Mouse (Mus musculus) brain, embryonic 14.5 days (tissue): ENCODE measurements around the gene Kcns1. TPM values are rescaled to one million over a fixed set of nuclear protein-coding genes. Genes with fewer than 3 reads are reported as not detected.
A peak's percentile ranks its signal among the peaks of the same experiment; 100 is the strongest.
"Not testable (repeated sequence)": the region's sequence is repeated elsewhere in the genome, so short reads cannot be mapped to it uniquely, and the experiment has no call there.

Experiments
- DNase-seq: peaks from one replicate; pipeline ENCODE4 v3.0.0-alpha.2; 2011; ENCODE audit warnings: low read depth
- CTCF ChIP-seq: fragments of 200-500 bp; IDR thresholded peaks from 2 replicates; pipeline ENCODE4 v1.5.1; 2012; ENCODE audit warnings: inconsistent platforms, mild to moderate bottlenecking, moderate library complexity, borderline replicate concordance; ENCODE audit not compliant: insufficient read depth, insufficient read length; ENCODE audit errors: extremely low read depth
- POLR2A ChIP-seq: fragments of 200-500 bp; IDR thresholded peaks from 2 replicates; pipeline ENCODE4 v1.6.1; 2012; ENCODE audit warnings: mild to moderate bottlenecking, inconsistent platforms, borderline replicate concordance; ENCODE audit not compliant: poor library complexity, insufficient read depth, insufficient read length, severe bottlenecking; ENCODE audit errors: extremely low read depth
- polyA plus RNA-seq: library from polyadenylated mRNA; depleted of rRNA; stranded (reverse); fragments of >200 nt; gene quantifications from 2 replicates; pipeline ENCODE4 v1.2.3, GENCODE M21; 2012; rRNA removed

Kcns1 gene
- polyA plus RNA-seq: 0.83 and 1.5 TPM in 2 replicates

DNA sequence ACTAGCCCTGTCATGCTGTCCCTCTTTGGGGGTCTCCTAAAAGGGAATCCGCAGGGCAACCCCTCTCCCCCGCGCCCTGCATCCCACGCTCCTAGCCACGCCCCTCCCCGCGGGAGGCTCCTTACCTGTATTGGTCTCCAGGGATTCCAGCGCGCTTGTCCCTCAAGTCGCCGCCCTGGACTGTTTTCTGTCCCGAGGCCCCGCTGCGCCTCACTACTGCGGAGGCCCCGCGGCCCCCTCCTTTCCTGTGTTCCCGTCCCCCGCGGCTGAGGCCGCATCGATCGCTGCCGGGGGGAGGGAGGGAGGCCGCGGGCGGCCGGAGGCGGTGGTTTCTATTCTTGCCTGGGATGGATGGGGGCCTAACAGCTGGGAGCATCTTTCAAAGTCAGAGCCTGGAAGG lies at the start of gene Kcns1:
Kcns1 (minus strand) TSS at position 212 of the 400 bp plus-strand sequence.
- TF ChIP-seq POLR2A (no peak), CTCF (no peak)
- peak; percentile 8 for DNase-seq

DNA sequence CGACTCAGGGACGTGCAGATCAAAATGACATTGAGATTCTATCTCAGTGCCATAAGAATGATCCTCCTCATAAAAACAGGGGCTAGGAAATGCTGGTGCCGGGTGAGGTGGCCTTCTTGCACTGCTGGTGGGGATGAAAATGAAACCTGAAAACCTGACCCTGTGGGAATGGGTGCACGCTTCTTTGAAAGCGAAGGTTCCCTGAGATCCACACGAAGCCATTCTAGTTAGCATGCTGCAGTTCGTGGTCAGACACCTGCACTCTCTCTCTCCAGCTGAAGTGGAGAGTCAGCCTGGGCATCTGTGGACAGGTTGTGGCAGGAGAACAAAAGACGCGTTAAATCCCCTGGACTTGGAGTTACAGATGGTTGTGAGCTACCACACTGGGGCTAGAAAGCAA lies 48.4 kb upstream of the Kcns1 start:
- TF ChIP-seq POLR2A: no peak
- TF ChIP-seq CTCF: no peak
- no peak for DNase-seq

GRCm38 (mm10) chr2:164212711-164213110 lies 41.8 kb upstream of the Kcns1 start:
- TF ChIP-seq CTCF (no peak), POLR2A (no peak)
- DNase-seq: no peak

DNA sequence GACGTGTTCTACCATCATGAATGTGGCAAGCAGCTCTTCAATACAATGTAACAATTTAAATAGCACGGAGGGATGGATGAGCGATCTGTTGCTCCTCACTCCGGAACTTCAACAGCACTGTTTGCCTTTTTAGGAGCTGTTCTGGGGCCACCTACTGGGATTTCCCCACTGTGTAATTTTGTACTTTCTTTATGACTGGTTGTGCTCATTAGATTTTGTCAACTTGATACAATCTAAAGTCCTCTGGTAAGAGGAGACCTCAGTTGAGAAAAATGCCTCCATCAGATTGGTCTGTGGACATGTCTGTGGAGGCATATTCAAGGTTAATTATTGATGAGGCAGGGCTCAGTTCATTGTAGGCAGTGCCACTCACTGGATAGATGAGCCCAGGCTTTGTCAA lies 40.0 kb upstream of the Kcns1 start:
- DNase-seq: no peak
- TF ChIP-seq POLR2A: no peak
- TF ChIP-seq CTCF: no peak

DNA sequence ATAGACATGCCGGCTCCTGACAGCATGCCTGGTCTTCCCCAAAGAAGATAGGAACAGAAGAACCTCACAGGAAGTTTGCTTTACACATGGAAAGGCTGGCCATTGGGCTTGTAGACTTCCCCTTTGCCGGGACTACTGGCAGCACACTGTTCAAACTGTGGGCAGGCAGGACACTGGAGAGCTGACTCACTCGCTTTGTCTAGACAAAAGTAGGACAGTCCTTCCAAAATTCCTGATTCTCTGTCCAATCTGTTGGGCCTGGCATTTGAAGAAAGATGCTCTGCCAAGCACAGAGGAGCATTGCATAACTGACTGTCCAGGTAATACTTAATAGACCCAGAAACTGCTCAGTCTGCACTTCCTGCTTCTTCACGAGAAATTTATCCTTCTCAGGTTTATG lies 35.8 kb upstream of the Kcns1 start:
- TF ChIP-seq POLR2A (no peak), CTCF (no peak)
- no peak for DNase-seq

DNA sequence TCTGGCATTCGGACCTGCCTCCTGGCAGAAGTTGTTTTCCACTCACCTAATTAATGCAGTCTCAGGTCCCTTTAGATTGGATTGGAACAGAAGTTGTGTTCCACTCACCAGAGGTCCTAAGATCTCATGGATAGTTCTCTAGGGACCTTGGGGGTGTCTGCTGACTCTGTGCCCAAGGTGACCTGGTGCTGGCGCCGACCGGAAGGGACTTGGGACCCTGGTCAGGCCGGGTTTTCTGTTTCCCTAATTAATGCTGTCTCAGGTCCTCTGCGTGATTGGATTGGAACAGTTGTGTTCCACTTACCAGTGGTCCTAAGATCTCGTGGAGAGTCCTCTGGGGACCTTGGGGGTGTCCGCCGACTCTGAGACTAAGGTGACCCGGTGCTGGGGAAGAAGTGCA lies 35.1 kb upstream of the Kcns1 start:
- not testable (repeated sequence) for DNase-seq

DNA sequence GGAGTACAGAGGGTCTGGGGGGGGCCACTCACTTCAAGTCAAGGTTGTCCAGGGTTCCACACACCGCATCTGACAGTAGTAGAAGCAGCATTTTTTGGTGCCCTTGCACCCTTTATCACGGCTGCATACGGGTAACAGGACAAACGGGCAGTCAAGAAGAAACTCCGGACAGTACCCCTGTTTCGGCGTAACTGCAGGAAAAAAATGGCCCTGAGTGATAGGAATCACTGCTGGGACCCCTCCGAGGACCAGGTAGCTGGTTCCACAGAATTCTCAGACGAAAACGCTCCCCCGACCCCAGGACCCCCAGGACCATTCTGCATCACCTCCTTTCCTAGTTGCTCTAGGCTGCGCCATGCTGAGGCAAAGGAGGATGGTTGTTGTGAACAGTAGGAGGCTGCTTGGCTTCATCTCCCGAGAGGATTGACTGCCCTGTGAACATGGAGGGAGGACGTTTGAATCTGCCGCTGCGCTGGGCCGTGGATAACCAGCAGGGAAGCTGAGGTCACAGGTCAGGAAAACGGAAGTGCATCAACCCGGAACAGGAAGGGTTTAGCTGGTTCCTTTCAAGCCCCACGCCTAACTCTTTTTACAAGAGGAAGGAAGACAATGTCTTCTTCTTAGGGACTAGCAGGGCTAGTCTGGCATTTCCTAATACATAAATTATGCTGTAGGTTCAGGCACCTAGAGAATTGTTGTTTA lies 28.9 kb upstream of the Kcns1 start, which contains the start of gene Wfdc15a:
Wfdc15a (minus strand) TSS at position 505 of the 702 bp plus-strand sequence.
- TF ChIP-seq POLR2A (no peak), CTCF (no peak)

DNA sequence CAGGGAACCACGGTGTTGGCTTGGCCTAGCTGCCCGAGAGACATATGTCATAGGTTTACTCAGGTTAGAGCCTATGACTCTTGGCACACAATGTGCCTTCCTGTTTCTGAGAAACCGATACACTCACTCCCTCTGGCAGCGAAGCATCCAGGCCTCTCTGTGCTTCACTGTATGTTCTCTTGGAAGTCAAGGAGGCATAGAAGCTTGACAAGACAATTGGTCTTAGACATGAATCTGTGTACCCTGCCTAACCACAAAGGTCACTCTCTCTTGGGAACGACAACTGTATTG lies 25.7 kb upstream of the Kcns1 start:
- no peak for TF ChIP-seq CTCF
- DNase-seq: no peak

More for the DNA sequence above, 28.9 kb upstream of the Kcns1 start, which contains the start of gene Wfdc15a:
- DNase-seq: no peak

- DNase-seq: no peak
- no peak for TF ChIP-seq POLR2A
- no peak for TF ChIP-seq CTCF
Observed at GRCm38 (mm10) chr2:164195971-164196699, 25.2 kb upstream of the Kcns1 start.

DNA sequence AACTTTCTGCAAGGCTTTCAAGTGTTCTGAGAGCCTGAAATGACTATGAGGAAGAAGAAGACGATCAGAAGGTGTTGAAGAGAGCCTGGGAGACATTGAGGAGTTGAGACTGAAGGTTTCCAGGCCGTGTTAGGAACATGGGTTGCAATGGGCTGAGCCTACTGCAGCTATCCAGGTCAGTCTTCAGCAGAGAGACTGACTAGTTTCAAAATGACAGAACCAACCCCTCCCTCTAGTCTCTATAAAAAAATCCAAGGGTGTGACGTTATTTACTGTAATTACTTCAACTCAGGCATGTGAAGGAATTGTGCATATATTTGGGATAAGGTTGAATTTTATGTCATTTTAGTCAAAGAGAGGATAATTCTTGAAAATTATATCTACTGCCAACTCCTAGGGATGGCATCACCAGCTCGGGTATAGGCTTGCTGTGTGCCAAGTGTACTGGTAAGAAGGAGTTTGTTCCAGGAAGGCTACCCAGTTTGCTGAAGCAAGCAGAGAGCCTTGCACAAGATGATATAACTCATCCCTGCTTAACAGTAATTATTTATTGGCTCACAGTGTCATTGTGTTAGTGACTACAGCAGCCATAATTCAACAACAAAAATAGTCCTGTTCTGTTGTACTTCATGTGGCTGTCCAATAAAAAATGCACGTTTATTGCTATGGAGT lies 24.2 kb upstream of the Kcns1 start:
- no peak for DNase-seq
- TF ChIP-seq POLR2A: no peak

- DNase-seq: no peak
- TF ChIP-seq POLR2A (no peak), CTCF (no peak)
Observed at GRCm38 (mm10) chr2:164192279-164192678, 21.4 kb upstream of the Kcns1 start.

GRCm38 (mm10) chr2:164190576-164190975 lies 19.7 kb upstream of the Kcns1 start, which contains the start of gene Wfdc12:
Gene Wfdc12 (minus strand): TSS chr2:164190608.
- DNase-seq: no peak
- TF ChIP-seq POLR2A (no peak), CTCF (no peak)

GRCm38 (mm10) chr2:164188722-164189121 lies 17.8 kb upstream of the Kcns1 start:
- no peak for DNase-seq
- TF ChIP-seq CTCF: peak; percentile 60; the same call in 1 of the 2 replicates
- TF ChIP-seq POLR2A: no peak
